Mouse (Mus musculus) adrenal gland, postnatal 14 days (tissue): Measurements from ENCODE around the gene Vamp9. TPM values are rescaled to one million over a fixed set of nuclear protein-coding genes. Genes with fewer than 3 reads are reported as not detected.

Experiments
- DNase-seq: peaks from one replicate; pipeline ENCODE4 v3.0.0; 2021; ENCODE audit warnings: mixed read lengths
- long read RNA-seq, 2 experiments: library from polyadenylated mRNA; stranded (forward); transcript quantifications; one replicate each; pipeline ENCODE4 v2.0.0; 2021
- total RNA-seq: library from RNA; stranded (reverse); gene quantifications from 2 replicates; pipeline ENCODE4 v1.2.3, GENCODE M21; 2021

Gene Vamp9
- total RNA-seq: 1.8 TPM in 1 of 2 replicates, not detected in the other
- long read RNA-seq, experiment 1: 0 reads
- long read RNA-seq, experiment 2: 0 reads

GRCm38 (mm10) chr5:99906181-99906956 is at the start of gene Vamp9:
TSS of gene Vamp9 (plus strand) at chr5:99906254.
- DNase-seq: peak; percentile 98

- no peak for DNase-seq
Observed at GRCm38 (mm10) chr5:99857106-99857637, 48.9 kb upstream of the Vamp9 start.

- no peak for DNase-seq
Observed at GRCm38 (mm10) chr5:99859637-99860433, 46.2 kb upstream of the Vamp9 start.

GRCm38 (mm10) chr5:99861816-99862215 is 44.2 kb upstream of the Vamp9 start:
- no peak for DNase-seq

GRCm38 (mm10) chr5:99863656-99864380 is 42.2 kb upstream of the Vamp9 start:
- no peak for DNase-seq

DNA sequence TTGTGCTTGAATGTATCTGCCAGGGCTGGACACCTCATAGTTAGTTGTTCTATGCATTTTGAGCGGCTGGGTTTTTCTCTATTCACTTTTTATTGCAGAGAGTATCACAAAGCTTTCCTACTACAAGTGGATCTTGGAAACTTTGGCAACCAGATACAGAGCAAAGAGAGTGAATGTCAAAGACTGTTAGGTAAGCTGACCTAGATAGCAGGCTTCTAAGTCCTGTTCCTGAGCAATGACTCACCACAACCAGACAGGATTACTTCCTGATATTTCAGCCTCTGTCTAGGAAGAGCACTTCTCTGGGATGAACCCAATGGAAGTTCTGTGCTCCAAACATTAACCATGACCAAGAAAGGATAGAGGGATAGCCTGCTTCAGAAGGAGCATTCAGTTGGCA is 40.3 kb upstream of the Vamp9 start:
- DNase-seq: no peak

GRCm38 (mm10) chr5:99868286-99868685 is 37.8 kb upstream of the Vamp9 start:
- DNase-seq: no peak

DNA sequence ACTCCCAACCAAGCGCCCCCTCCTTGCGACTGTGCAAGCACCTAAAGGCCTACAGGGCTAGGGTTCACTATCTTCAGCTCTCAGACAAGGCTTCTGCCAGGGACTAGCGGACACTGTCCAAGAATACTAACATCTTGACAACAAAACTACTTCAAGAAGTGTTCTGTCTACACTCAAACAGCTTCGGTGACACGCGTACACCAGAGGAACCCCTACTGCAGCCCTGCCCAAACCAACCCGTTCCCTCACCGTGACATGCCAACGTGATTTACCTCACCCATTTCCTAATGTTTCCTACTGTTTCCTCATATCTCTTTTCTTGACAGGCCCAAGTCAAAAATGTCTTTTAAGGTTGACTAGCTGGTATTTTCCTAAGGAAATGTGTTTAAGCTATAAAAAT is 37.1 kb upstream of the Vamp9 start:
- no peak for DNase-seq

- peak; percentile 61 for DNase-seq
Observed at GRCm38 (mm10) chr5:99877565-99877964, 28.5 kb upstream of the Vamp9 start.

- DNase-seq: peak; percentile 19
Observed at GRCm38 (mm10) chr5:99882441-99882840, 23.6 kb upstream of the Vamp9 start.

GRCm38 (mm10) chr5:99884035-99884434 is 22.0 kb upstream of the Vamp9 start:
- peak; percentile 20 for DNase-seq

- DNase-seq: no peak
Observed at GRCm38 (mm10) chr5:99887133-99887532, 18.9 kb upstream of the Vamp9 start.

GRCm38 (mm10) chr5:99891516-99892441 is 14.3 kb upstream of the Vamp9 start:
- peak; percentile 54 for DNase-seq

- peak; percentile 54 for DNase-seq
Observed at GRCm38 (mm10) chr5:99900041-99900440, 6.0 kb upstream of the Vamp9 start.

- no peak for DNase-seq
Observed at GRCm38 (mm10) chr5:99905731-99906130, 323 bp upstream of the Vamp9 start.

- no peak for DNase-seq
Observed at GRCm38 (mm10) chr5:99915494-99915893, 9.4 kb downstream of the Vamp9 start.

GRCm38 (mm10) chr5:99922033-99922432 is 16.0 kb downstream of the Vamp9 start:
- no peak for DNase-seq

- DNase-seq: peak; percentile 70
Observed at GRCm38 (mm10) chr5:99927951-99928350, 21.9 kb downstream of the Vamp9 start.

- DNase-seq: no peak
Observed at GRCm38 (mm10) chr5:99931910-99932309, 25.9 kb downstream of the Vamp9 start.

GRCm38 (mm10) chr5:99939440-99939839 is 33.4 kb downstream of the Vamp9 start:
- DNase-seq: no peak

- no peak for DNase-seq
Observed at GRCm38 (mm10) chr5:99941273-99941672, 35.2 kb downstream of the Vamp9 start.
